Mouse (Mus musculus) adipocyte (in vitro differentiated cells): ENCODE data around the gene Zc3h12d.

Experiments
- DNase-seq: peaks from one replicate; pipeline ENCODE4 v3.0.0-alpha.2; 2016; ENCODE audit warnings: low spot score

Gene Zc3h12d

GRCm38 (mm10) chr10:7838874-7839421 lies 6.7 kb downstream of the Zc3h12d start:
- DNase-seq = no peak

GRCm38 (mm10) chr10:7839551-7840352 lies 7.5 kb downstream of the Zc3h12d start:
- DNase-seq = peak; percentile 76

- DNase-seq = no peak
Observed at GRCm38 (mm10) chr10:7840353-7840733, 8.1 kb downstream of the Zc3h12d start.

GRCm38 (mm10) chr10:7840785-7841184 lies 8.5 kb downstream of the Zc3h12d start:
- DNase-seq = peak; percentile 16

- DNase-seq = peak; percentile 92
Observed at GRCm38 (mm10) chr10:7841571-7842080, 9.4 kb downstream of the Zc3h12d start.

GRCm38 (mm10) chr10:7843181-7843580 lies 10.9 kb downstream of the Zc3h12d start:
- no peak for DNase-seq

- DNase-seq = no peak
Observed at GRCm38 (mm10) chr10:7844161-7844560, 11.9 kb downstream of the Zc3h12d start.

GRCm38 (mm10) chr10:7845136-7845535 lies 12.9 kb downstream of the Zc3h12d start:
- DNase-seq = no peak

GRCm38 (mm10) chr10:7845991-7846390 lies 13.7 kb downstream of the Zc3h12d start:
- no peak for DNase-seq

- DNase-seq = no peak
Observed at GRCm38 (mm10) chr10:7847166-7847605, 14.9 kb downstream of the Zc3h12d start.

- no peak for DNase-seq
Observed at GRCm38 (mm10) chr10:7851891-7852290, 19.6 kb downstream of the Zc3h12d start.

- no peak for DNase-seq
Observed at GRCm38 (mm10) chr10:7860494-7860893, 28.2 kb downstream of the Zc3h12d start.

- DNase-seq = no peak
Observed at GRCm38 (mm10) chr10:7861259-7861936, 29.1 kb downstream of the Zc3h12d start.

- no peak for DNase-seq
Observed at GRCm38 (mm10) chr10:7861937-7862657, 29.8 kb downstream of the Zc3h12d start.

- DNase-seq = no peak
Observed at GRCm38 (mm10) chr10:7863411-7863810, 31.1 kb downstream of the Zc3h12d start.

GRCm38 (mm10) chr10:7864184-7864583 lies 31.9 kb downstream of the Zc3h12d start:
- DNase-seq = peak; percentile 81

GRCm38 (mm10) chr10:7864806-7865205 lies 32.5 kb downstream of the Zc3h12d start:
- DNase-seq = peak; percentile 58

GRCm38 (mm10) chr10:7866762-7867665 lies 34.7 kb downstream of the Zc3h12d start:
- no peak for DNase-seq

GRCm38 (mm10) chr10:7867666-7868030 lies 35.4 kb downstream of the Zc3h12d start:
- no peak for DNase-seq

GRCm38 (mm10) chr10:7869746-7870145 lies 37.5 kb downstream of the Zc3h12d start:
- no peak for DNase-seq
